Mouse (Mus musculus): ENCODE results near the gene Bgn.

Gene Bgn

GRCm38 (mm10) chrX:73490804-73491203, 7.4 kb downstream of the Bgn start:
- no peak for DNase-seq

DNA sequence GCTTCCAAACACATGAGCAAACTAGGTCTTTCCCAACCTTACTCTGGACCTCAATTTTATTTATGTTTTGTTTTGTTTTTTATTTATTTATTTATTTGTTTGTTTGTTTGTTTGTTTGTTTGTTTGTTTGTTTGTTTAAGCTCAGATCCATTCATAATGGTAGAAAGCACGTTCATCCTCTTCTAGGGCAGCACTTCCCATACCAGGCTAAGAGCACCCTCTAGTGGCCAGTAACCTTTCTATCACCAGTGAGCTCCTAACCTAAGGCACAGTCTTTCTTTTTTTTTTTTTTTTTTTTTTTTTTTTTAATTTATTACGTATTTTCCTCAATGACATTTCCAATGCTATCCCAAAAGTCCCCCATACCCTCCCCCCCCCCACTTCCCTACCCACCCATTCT, 10.2 kb downstream of the Bgn start:
- peak; percentile 83 for DNase-seq

DNA sequence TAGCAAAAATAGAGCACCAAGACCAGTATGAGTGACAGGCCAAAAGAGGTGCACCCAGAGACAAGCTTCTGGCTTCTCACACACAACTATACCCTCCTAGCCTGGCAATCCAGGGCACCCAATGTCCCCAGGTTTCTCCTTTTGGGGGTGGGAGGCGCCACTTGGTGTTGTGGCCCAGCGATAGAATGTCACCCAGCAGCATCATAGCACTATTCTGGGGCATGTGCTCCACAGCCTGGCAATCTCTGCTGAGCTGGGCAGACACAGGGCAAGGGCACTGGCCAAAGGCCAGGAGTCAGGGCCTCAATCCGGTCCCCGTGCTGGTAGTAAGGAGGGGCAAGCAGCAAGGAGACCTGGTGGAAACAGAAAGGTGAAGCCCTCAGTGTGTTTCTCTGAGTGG, 13.3 kb downstream of the Bgn start:
- DNase-seq, result peak; percentile 10

DNA sequence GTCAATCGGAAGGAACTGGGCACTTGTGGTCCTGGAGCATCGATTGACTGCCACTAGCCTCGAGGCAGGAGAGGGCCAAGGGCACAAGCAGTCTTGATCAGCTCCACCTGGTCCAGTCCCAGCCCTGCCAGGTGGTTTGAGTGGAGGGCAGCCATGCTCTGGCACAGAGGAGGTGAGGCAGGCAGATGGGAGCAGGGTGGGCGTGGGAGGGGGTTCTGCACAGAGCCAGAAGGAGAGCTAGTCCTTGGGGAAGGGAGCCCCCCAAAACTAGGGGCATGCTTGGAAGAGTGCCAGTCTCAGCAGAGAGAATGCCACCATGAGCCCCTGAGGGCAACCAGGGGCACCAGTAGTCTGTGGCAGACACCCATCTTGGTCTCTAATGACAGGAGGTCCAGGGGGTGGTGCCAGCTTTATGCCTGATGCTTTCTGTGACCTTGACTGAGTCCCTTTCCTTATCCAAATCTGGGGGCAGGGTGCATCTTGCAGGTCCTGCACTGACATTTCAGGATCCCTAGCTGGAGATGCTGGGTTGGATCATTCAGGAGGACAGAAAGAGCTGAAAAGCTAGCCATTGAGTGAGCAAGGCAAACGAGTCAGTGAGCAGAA, 21.8 kb downstream of the Bgn start:
- DNase-seq, result peak; percentile 71

- peak; percentile 96 for DNase-seq
Measured at GRCm38 (mm10) chrX:73506577-73506976, 23.2 kb downstream of the Bgn start.

DNA sequence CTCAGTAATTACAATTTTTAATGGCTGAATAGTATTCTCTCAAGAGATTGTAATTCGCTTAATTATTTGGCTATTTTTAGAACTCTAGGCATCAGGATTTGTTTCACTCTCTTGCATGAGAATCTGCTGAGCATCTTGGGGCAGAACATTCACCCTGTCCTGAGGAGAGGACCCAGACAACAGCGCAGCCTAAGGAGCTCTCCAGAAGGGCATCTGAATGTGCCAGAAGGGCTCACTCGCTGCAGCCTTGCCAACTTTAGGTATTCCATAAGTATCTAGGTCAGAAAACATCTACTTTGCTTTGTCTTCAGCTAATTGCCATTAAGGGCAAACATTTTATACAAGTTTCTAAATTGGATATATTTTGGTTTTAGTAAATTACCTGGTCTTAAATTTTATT, 25.8 kb downstream of the Bgn start:
- peak; percentile 58 for DNase-seq

DNA sequence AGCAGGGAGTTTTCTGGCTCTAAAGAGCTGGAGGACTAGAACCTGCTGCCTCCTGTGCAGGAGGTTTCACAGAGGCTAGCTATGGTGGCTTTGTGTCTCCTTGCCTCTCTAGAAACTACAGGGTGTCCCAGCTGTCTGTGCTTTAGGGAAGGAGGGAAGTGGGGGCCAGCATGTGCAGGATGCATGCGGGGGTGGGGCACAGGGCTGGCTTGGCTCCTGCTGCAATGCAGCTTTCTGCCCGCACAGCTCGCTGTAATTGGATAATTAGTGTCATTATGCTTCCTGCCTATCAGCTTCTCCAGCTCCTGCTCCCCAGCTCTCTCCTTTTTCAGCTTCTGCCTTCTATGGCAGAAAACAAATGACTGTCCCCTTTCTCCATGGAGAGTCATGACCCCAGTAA, 29.5 kb downstream of the Bgn start:
- DNase-seq, result peak; percentile 41

- DNase-seq, result no peak
Measured at GRCm38 (mm10) chrX:73516556-73516955, 33.2 kb downstream of the Bgn start.

DNA sequence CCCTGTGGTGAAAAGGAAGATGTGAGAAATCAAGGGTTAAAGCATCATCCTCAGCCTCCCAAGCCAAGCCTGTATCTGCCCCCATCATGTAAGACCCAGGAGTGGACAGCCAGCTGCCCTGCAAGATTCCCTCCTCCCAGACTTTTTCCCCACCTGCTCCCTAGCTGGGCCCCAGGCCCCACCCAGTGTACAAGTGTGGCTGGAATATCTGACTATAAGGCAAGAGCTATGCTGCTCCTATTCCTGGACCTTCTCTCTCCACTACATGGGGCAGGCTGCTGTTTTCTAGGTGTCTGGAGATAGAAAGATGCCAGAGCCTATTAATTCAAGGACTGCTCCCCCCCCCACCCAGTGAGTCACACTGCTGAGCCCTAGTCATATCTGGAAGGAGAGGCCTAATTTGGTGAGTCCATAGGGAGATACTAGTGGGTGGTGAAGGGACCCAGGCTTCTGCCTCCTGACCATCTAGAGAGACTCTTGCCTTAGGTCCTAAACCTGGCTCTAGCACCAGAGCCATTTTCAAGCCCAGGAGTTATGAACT, 33.7 kb downstream of the Bgn start:
- no peak for DNase-seq

DNA sequence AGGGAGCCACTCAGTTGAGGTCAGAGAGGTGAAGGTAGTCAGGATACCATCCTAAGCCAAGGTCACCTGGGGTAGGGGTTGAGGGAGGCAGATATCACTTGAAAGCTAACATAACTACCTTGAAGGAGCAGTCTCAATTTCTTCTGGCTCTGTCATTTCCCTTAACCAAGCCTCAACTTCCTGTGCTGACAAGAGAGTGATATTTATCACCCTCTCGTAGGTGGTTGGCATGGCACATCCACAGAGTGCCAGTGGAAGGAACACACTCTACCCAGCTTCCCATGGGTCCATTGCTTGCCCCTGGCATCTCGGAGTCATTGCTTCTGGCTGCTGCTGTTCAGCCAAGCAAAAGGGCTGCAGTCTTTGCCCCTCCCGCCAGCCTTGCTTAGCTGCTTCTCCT, 37.3 kb downstream of the Bgn start:
- DNase-seq, result no peak

- peak; percentile 84 for DNase-seq
Measured at GRCm38 (mm10) chrX:73524318-73525222, 41.2 kb downstream of the Bgn start.

GRCm38 (mm10) chrX:73525223-73526140, 42.1 kb downstream of the Bgn start:
- DNase-seq, result peak; percentile 62

- no peak for DNase-seq
Measured at GRCm38 (mm10) chrX:73526410-73526887, 43.0 kb downstream of the Bgn start.

DNA sequence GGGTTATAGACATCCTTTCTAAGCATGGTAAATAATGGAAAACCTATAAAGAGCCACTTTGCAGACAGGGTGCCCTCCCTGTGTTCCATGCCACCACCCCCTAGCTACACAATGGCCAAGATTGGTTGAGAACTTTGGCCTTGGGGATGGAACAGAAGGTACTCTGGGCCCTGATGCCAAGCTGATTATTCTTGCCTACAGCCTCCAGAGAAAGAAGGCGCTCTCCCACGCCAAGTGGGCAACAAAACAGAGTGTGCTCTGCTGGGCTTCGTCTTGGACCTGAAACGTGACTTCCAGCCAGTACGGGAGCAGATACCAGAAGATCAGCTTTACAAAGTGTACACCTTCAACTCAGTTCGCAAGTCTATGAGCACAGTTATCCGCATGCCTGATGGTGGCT, 54.5 kb downstream of the Bgn start:
- peak; percentile 55 for DNase-seq

DNA sequence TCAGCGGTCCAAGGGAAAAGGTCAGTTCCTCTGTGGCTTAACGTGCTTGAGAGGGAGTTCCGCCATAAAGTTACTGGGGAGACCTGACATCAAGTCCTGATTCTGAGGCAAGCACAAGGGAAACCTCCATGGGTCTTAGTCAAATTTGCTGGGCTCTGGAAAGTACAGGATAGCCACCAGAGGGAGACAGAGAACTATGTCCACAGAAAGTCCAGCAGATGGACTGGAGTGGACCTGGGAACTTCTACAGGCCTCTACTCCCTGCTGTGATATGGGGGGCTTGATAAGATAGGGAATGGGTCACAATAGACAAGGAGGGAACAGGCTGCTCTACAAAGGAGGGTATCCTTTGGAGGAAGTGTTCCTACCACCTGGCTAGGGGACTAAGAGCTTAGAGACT, 59.9 kb downstream of the Bgn start:
- DNase-seq, result peak; percentile 62

Measured in cerebellum, adult 9-10 months (tissue).